Mouse (Mus musculus): Measurements from ENCODE around the gene Gm17324.
"Not testable (repeated sequence)": the region's sequence is repeated elsewhere in the genome, so short reads cannot be mapped to it uniquely, and the experiment has no call there.

Gene Gm17324

DNA sequence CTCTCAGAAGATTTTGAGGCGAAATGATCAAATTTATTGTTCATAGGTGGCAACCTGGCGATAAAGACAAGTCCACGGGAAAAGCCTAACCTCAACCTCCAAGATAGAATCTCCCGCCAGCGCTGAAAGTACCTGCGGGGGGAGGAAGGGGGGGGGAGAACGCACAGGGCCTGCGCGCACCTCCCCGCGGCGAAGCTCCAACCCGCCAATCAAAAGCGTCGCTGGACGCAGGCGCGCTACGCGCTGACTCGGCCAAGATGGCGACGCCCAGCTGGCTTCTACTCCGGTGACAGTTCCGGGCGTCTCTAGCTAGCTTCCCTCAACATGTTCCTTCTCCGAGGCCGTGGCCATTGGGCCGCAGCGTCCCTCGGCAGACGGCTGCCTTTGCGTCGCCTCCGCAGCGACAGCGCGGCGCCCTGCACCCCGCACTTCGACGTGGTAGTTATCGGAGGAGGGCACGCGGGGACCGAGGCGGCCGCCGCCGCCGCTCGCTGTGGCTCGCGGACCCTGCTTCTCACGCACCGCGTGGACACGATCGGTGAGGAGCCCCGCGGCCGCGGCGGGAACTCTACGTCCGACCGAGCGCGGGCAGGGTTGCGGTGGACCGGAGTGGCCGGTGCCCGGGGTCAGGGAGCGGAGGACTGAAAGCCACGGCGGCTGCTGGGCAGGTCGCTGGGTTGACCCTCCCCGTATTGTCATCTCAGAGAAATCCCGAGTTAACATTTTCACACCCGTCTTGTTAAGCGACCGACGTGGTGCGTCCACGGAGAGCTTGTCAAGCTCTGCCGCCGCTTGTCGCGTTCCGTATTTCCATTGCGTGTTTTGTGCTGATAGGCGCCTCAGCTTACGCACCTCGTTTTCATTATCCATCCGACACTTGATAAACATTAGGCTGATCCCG lies at the start of gene Gm17324, which contains the start of gene Mto1:
TSS of gene Gm17324 (minus strand) at position 814 of the 901 bp plus-strand sequence.
TSS of gene Mto1 (plus strand) at position 236 of the 901 bp plus-strand sequence.
- peak; percentile 93 for DNase-seq

- no peak for DNase-seq
Observed at GRCm38 (mm10) chr9:78493171-78493570, 44.6 kb upstream of the Gm17324 start.

DNA sequence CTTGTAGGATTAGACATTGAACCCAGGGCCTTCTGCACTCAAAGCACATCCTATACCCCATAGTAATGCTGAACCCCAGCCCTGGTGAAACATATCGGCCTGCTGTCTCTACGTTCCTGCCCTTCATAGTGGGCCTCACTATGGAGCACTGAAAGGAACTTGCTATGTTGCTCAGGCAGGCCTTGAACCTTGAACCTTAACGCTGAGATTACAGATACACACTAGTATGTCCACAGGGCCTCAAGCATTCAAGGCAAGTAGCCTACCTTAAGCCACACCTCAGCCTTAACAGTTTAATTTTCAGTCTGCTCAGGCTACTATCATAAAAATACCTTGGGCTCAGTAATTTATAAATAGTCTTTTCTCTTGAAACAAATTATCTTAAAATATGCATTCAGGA lies 43.7 kb upstream of the Gm17324 start:
- DNase-seq, result no peak

DNA sequence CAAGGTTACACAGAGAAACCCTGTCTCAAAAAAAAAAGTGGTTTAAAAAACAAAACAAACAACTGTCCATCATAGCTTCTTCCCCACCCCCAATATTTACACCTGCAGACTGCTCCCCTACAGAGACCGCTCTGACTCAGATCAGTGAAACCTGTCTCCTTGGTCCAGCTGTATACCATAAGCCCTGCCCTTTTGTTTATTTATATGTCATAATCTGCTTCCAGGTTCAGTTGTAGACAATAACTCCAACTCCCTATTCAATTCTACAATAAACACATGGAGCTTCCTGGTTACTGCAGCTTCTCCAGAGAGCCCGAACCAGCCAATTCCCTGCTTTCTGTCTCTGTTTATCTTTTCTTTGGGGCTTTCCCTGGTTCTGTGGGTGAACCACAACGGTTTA lies 42.6 kb upstream of the Gm17324 start:
- DNase-seq, result no peak

DNA sequence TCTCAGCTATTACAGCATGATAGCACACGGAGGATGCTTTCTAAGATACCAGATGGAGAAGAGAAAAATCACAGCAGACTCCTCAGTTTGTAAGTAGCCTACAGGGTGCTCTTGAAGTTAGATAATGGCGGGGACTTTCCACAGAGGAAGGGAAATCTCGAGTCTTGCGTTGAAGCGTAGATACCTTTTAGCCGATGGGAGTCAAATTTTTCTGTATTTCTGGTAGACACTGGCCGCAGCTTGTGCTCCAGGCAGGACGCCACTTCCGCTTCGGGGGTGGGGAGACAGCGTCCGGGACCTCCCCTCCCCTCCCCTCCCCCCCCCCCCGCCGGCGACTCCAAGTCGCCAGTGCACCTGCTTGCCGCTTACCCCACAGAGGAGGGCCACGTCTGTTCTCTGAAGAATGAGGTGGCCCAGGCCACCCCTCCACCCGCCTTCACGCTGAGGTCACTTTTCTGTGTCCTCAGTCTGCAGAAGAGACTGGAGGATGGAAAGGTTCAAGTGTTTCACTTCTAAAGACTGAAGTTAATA lies 40.4 kb upstream of the Gm17324 start, which contains the start of gene Eef1a1:
TSS of gene Eef1a1 (minus strand) at position 262 of the 531 bp plus-strand sequence.
- DNase-seq, result peak; percentile 80

GRCm38 (mm10) chr9:78488021-78488420 lies 39.4 kb upstream of the Gm17324 start:
- not testable (repeated sequence) for DNase-seq

DNA sequence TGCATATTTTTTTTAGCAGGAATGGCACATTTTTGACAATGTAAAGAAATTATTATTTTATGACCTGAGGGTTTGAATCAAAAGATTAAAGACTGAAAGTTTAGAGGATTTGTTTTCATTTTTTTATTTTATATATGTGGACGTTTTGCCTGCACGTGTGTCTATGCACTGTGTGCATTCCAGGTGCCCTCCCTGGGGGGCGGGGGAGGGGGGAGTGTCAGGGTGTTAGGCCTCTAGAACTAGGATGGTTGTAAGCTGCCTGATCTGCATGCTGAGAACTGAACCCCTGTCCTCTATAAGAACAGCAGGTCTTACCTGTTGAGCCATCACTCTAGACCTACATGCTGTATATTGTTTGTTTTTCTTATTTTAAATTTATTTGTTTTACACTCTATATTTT lies 36.1 kb upstream of the Gm17324 start:
- DNase-seq, result no peak

GRCm38 (mm10) chr9:78482386-78482785 lies 33.8 kb upstream of the Gm17324 start:
- no peak for DNase-seq

DNA sequence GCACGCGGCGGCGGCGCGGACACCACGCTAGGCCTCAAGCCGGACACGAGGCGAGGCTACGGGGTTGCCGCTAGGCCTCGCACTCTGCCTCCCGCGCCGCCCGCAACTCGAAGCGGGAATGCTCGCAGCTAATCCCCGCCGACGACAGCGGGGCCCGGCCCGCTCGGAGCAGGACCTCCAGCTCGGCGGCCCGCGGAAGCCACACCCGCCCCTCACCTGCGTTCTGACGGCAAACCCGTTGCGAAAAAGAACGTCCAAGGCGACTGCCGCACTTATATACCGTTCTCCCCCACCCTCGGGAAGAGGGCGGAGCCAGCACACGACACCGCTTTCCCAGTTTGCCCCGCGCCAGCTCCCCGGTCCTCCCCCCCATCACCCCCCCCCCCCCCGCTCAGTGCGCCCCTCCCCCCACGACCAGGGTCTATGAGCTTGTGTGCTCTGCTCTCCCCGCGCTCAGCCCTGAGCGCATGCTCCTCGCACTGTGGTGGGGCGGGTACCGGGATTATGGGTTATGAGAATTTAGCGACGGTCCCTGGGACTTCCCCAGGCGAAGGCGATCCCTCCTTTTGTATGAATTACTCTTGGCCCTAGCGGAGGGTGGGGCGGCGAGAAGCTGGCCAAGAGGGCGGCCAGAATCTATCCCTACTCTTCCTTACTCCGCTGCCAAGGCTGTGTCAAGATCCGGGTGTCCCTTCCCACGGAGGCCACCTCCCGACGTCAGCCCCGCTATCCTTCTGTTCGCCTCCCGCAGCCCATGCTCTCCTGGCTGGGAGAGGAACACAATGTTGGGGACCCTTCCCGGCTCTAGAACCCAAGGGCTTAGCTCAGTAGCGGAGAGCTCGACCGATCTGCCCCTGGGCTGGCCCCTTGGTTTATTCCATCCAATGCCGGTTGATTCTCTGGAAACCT lies 33.1 kb upstream of the Gm17324 start:
- DNase-seq, result peak; percentile 97

DNA sequence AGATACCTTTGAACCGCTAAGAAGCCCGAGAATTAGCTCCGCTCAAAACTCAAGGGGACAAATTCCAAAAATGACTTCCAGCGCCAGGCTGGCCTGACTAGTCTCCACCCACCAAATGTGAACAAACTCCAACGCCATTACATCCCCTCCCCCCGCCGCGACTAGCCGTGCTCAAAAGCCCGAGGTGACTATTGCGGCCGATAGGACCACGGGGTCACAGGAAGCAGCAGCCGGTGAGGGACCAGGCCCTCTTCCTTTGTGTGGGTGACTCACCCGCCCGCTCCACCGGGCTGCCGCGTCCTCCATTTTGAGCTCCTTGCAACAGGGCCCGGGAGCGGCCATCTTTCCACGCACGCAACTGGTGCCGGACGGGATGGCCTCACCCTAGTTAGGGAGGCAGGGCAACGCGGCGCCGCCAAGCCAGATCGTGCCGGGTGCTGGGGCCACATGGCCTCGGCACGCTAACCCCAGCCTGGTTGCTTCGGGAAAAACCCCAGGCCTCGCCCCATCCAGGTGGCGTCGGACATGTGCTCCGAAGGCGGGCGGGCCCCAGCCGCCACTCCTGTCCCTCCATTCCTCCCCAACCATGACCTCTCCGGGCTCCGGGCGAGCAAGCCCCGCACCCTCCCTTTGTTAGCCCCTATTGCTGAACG lies 32.2 kb upstream of the Gm17324 start:
- DNase-seq, result peak; percentile 89

GRCm38 (mm10) chr9:78480227-78480626 lies 31.6 kb upstream of the Gm17324 start:
- not testable (repeated sequence) for DNase-seq

DNA sequence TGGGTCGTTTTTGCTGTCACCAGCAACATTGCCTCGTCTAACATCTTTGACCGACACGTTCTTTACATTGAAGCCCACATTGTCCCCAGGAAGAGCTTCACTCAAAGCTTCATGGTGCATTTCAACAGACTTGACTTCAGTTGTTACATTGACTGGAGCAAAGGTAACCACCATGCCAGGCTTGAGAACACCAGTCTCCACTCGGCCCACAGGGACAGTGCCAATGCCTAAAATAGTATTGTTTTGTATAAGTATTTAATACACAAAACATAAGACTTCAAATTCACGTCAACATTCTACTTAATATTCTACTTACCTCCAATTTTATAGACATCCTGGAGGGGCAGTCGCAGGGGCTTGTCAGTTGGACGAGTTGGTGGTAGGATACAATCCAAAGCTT lies 30.7 kb upstream of the Gm17324 start:
- DNase-seq, result not testable (repeated sequence)

DNA sequence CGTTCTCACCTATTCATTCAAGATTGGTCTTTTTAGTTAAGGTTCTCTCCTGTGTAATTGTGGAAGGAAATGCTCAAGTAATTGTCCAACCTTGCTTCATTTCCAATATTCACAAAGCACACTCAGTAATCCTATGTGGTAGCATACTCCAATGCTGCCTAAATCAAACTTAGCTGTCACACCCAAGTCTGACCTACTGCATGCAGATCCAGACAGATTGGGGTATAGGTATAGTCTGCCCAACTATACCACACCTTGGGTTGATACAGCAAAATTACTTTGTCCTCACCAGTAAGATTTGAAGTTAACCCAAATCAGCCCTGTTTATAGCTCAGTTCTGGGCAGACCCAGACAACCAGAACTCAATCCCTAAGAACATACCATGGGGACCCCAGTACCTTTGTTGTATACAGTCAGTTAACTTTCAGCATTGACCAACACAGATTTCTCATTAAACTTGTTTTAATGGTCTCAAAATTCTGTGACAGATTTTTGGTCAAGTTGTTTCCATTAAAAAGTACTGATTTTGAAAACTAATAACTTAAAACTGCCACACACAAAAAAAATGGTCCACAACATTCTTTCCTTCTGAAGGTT lies 29.5 kb upstream of the Gm17324 start:
- not testable (repeated sequence) for DNase-seq

- peak; percentile 39 for DNase-seq
Observed at GRCm38 (mm10) chr9:78477021-78477551, 28.5 kb upstream of the Gm17324 start.

DNA sequence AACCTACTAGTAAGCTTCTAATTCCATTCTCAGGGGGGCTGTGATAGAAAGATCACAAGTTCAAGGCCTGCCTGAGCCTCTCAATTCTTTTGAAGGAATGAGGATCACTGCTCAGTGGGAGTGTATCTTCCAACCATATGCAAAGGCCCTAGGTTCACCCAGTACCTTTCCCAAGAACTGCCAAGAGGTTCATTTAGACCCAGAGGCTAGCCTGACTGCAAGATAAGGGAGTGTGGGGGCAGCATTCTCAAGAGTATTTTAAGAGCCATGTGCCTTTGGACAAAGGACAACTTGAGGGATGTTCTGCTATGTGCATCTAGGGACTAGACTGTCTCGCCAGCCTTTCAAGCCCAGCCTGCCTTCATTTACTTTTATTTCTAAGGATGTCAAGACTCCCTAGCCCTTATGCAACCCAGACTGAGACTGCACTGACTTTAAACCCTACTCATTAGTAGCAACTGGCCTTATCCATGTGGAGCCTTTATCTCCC lies 28.0 kb upstream of the Gm17324 start:
- no peak for DNase-seq

GRCm38 (mm10) chr9:78475873-78476272 lies 27.3 kb upstream of the Gm17324 start:
- no peak for DNase-seq

- no peak for DNase-seq
Observed at GRCm38 (mm10) chr9:78475383-78475780, 26.8 kb upstream of the Gm17324 start.

- DNase-seq, result no peak
Observed at GRCm38 (mm10) chr9:78474771-78475382, 26.3 kb upstream of the Gm17324 start.

DNA sequence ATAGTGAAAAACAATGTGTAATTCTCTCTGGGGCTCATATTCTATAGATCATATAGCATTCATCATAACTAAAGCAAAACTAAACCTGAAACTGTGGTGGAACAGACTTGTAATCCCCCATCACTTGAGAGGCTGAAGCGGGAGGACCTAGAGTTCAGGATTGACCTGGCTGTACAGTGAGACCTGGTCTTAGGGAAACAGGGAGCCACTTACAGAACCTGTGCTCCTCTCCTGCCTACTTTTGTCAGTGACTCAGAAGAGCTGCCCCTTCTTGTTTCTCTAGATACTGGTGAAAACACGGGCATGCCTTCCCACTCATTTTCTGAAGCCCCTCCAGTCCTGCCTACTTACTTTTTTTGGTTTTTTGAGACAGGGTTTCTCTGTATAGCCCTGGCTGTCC lies 25.7 kb upstream of the Gm17324 start:
- DNase-seq, result no peak

GRCm38 (mm10) chr9:78473588-78473987 lies 25.0 kb upstream of the Gm17324 start:
- DNase-seq, result no peak

DNA sequence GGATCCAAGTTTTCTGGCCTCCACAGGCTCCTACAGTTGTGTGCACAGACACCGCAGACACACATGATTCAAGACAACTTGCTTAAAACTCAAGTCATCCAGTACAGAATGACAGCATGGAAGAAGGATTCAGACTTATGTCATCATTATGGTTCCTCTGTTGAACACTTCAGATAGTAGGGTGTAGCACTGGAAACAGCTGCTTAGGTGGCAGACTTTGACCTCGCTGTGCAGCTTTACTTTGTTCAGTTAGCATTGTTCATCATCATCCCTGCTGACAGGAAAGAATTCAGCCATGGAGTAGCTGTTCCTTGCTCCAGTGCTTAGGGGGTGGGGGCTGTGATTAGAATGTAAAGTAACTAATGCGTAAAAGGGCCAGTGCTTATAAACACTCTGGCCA lies 17.1 kb upstream of the Gm17324 start:
- no peak for DNase-seq
